Mouse (Mus musculus) myocyte (in vitro differentiated cells): ENCODE results near the gene Unc5b. TPM values are rescaled to one million over a fixed set of nuclear protein-coding genes. Genes with fewer than 3 reads are reported as not detected.

Experiments used
- H3K27me3 ChIP-seq: one replicate; pipeline ENCODE4 v1.6.1; 2011; ENCODE audit not compliant: control insufficient read depth, insufficient read depth, insufficient read length
- H3K36me3 ChIP-seq: one replicate; pipeline ENCODE4 v1.6.1; 2011; ENCODE audit not compliant: control insufficient read depth, insufficient read depth
- H3K4me2 ChIP-seq: one replicate; pipeline ENCODE4 v1.6.1; 2011; ENCODE audit warnings: low read depth, control low read depth
- H3K4me3 ChIP-seq: one replicate; pipeline ENCODE4 v1.5.1; 2011; ENCODE audit warnings: mild to moderate bottlenecking, control low read depth, moderate library complexity
- H3K79me2 ChIP-seq: one replicate; pipeline ENCODE4 v1.6.1; 2011; ENCODE audit not compliant: control insufficient read depth, insufficient read depth
- H3ac ChIP-seq: one replicate; pipeline ENCODE4 v1.6.1; 2011; ENCODE audit not compliant: control insufficient read depth, insufficient read length
- CEBPB ChIP-seq: IDR thresholded peaks from 2 replicates; pipeline ENCODE4 v1.6.1; 2011; ENCODE audit warnings: mild to moderate bottlenecking, moderate library complexity; ENCODE audit not compliant: poor library complexity, insufficient read depth, severe bottlenecking
- E2F4 ChIP-seq: IDR thresholded peaks from one replicate; pipeline ENCODE4 v1.6.1; 2011; ENCODE audit warnings: mild to moderate bottlenecking, control low read depth, moderate library complexity; ENCODE audit not compliant: insufficient read depth
- MAX ChIP-seq: IDR thresholded peaks from one replicate; pipeline ENCODE4 v1.6.1; 2011; ENCODE audit warnings: low read depth, mild to moderate bottlenecking, control low read depth
- MYOD1 ChIP-seq, 3 experiments: IDR thresholded peaks; one replicate each; pipeline ENCODE4 v1.6.1; 2011; ENCODE audit warnings: control low read depth in 2 of 3, low read depth in 2 of 3, mild to moderate bottlenecking in 2 of 3, moderate library complexity in 1 of 3; ENCODE audit not compliant: insufficient read length in 2 of 3, control insufficient read depth in 1 of 3
- MYOG ChIP-seq, 3 experiments: IDR thresholded peaks; one replicate each; pipeline ENCODE4 v1.6.1; 2011; ENCODE audit warnings: control low read depth in 2 of 3, low read depth in 2 of 3, mild to moderate bottlenecking in 2 of 3; ENCODE audit not compliant: insufficient read length in 2 of 3, control insufficient read depth in 1 of 3, insufficient read depth in 1 of 3
- POLR2A ChIP-seq: IDR thresholded peaks from one replicate; pipeline ENCODE4 v1.6.1; 2011; ENCODE audit warnings: low read depth, mild to moderate bottlenecking, control low read depth, moderate library complexity; ENCODE audit not compliant: insufficient read length
- POLR2AphosphoS2 ChIP-seq: IDR thresholded peaks from one replicate; pipeline ENCODE4 v1.6.1; 2011; ENCODE audit warnings: low read depth, control low read depth; ENCODE audit not compliant: insufficient read length
- REST ChIP-seq: IDR thresholded peaks from one replicate; pipeline ENCODE4 v1.6.1; 2011; ENCODE audit warnings: mild to moderate bottlenecking, control low read depth, moderate library complexity; ENCODE audit not compliant: insufficient read depth, insufficient read length
- SRF ChIP-seq: IDR thresholded peaks from one replicate; pipeline ENCODE4 v1.6.1; 2011; ENCODE audit warnings: low read depth; ENCODE audit not compliant: control insufficient read depth, insufficient read length
- TCF12 ChIP-seq: IDR thresholded peaks from one replicate; pipeline ENCODE4 v1.6.1; 2011; ENCODE audit warnings: mild to moderate bottlenecking, control low read depth; ENCODE audit not compliant: poor library complexity, insufficient read depth, severe bottlenecking
- TCF3 ChIP-seq: IDR thresholded peaks from one replicate; pipeline ENCODE4 v1.6.1; 2011; ENCODE audit warnings: low read depth, control low read depth; ENCODE audit not compliant: insufficient read length
- USF1 ChIP-seq: IDR thresholded peaks from one replicate; pipeline ENCODE4 v1.6.1; 2011; ENCODE audit warnings: low read depth, mild to moderate bottlenecking, control low read depth, moderate library complexity
- polyA plus RNA-seq: library from polyadenylated mRNA; unstranded; fragments of >200 nt; fragmentation: generic; extraction: Trizol; gene quantifications from one replicate; pipeline ENCODE4 v1.2.1, GENCODE M21; 2012; ENCODE audit warnings: missing spikeins

The Unc5b gene
- polyA plus RNA-seq, 1 experiment, result 91.9 TPM

GRCm38 (mm10) chr10:60741435-60741834, 89.9 kb downstream of the Unc5b start:
- H3K36me3 ChIP-seq, result no peaks in the 10 kb centered on the region
- H3K79me2 ChIP-seq, result no peaks in the 10 kb centered on the region
- H3ac ChIP-seq, result no peak overlapping the region
- no peaks in the 10 kb centered on the region for H3K27me3 ChIP-seq
- no peak overlapping the region for H3K4me3 ChIP-seq
- no peak overlapping the region for H3K4me2 ChIP-seq
- no peak for TF ChIP-seq SRF
- TF ChIP-seq TCF12, result no peak
- TF ChIP-seq POLR2A, result no peak
- no peak for TF ChIP-seq USF1
- no peak for TF ChIP-seq E2F4

- no peak overlapping the region for H3ac ChIP-seq
- H3K4me3 ChIP-seq, result no peak overlapping the region
- TF ChIP-seq E2F4, result no peak
- no peak for TF ChIP-seq POLR2AphosphoS2
- TF ChIP-seq POLR2A, result no peak
- no peak for TF ChIP-seq USF1
- no peak for TF ChIP-seq REST
- no peak for TF ChIP-seq MYOG (IDR thresholded peaks at IDR 0.05; ENCODE audit: control insufficient read depth in 1 of 3, insufficient read depth in 1 of 3, insufficient read length in 2 of 3, low read depth in 2 of 3)
- H3K36me3 ChIP-seq, result no peaks in the 10 kb centered on the region
- no peak overlapping the region for H3K4me2 ChIP-seq
- no peaks in the 10 kb centered on the region for H3K79me2 ChIP-seq
- H3K27me3 ChIP-seq, result no peaks in the 10 kb centered on the region
Observed at GRCm38 (mm10) chr10:60739619-60740363, 91.6 kb downstream of the Unc5b start.

DNA sequence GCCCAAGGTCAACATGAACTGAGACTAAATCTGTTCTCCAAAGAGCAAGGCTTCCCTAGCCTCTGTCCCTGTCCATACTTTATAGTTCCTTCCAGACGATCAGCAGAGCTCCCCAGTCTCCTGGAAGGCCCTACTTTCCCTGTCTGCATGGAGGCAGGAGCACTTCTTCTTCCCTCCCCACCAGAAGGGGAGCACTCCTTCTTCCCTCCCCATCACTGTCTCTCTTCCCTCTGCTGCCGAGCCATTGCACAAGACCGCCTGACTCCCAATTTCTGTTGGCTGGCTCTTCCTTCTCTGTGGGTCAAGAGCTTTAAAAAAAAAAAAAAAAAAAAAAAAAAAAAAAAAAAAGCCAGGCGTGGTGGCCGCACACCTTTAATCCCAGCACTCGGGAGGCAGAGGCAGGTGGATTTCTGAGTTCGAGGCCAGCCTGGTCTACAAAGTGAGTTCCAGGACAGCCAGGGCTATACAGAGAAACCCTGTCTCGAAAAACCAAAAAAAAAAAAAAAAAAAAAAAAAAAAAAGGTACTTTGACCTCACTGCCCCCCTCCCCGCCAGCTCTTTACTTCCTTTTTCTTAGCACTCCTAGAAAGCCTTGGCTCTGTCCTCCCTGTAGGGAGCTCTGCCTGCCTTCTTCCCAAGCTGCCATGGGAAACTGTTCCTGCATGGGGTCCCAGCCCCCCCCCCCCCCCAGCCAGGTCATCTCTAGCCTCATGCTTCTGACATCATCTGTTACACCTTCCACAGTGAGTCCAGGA, 93.3 kb downstream of the Unc5b start:
- Histone ChIP-seq H3K4me2 (no peak overlapping the region), H3K27me3 (no peaks in the 10 kb centered on the region), H3K36me3 (no peaks in the 10 kb centered on the region), H3K79me2 (no peaks in the 10 kb centered on the region), H3K4me3 (no peak overlapping the region), H3ac (no peak overlapping the region)
- TF ChIP-seq MYOD1 (IDR thresholded peaks at IDR 0.05; ENCODE audit: control insufficient read depth in 1 of 3, insufficient read length in 2 of 3, low read depth in 2 of 3) (no peak), CEBPB (no peak), TCF12 (no peak)

DNA sequence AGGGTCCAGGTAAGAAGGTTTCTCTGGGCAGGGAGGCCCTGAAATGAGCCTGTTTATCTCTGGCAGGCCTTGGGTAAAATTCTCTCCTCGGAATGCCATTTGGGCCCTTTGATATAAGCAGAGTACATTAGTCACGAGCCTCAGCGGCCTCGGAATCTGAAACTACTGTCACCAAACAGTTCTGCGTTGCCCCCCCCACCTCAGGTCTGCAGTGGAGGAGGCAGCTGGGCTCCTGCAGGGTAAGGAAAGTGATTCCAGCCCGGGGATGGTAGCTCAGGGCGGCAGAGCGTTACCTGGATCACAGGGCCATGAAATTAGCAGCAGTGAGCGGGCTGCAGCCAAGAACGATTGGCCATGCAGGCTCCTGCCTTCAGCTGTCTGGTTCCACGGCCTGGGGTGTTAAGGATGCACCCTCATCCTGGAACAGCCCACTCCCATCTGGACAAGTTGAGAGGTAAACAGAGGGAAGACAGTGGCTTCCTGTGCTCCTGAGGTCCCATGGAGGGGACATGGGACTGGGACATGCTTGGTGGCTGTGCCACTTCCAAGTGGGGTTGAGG, 94.1 kb downstream of the Unc5b start:
- Histone ChIP-seq H3K79me2 (no peaks in the 10 kb centered on the region), H3K4me3 (no peak overlapping the region), H3K36me3 (no peaks in the 10 kb centered on the region), H3K4me2 (no peak overlapping the region), H3K27me3 (no peaks in the 10 kb centered on the region), H3ac (no peak overlapping the region)
- TF ChIP-seq TCF12 (no peak), CEBPB (no peak), MYOD1 (IDR thresholded peaks at IDR 0.05; ENCODE audit: control insufficient read depth in 1 of 3, insufficient read length in 2 of 3, low read depth in 2 of 3) (no peak), USF1 (no peak), POLR2A (no peak), MAX (no peak), TCF3 (no peak), REST (no peak), SRF (no peak), MYOG (IDR thresholded peaks at IDR 0.05; ENCODE audit: control insufficient read depth in 1 of 3, insufficient read depth in 1 of 3, insufficient read length in 2 of 3, low read depth in 2 of 3) (no peak)

GRCm38 (mm10) chr10:60735737-60736136, 95.6 kb downstream of the Unc5b start:
- H3K79me2 ChIP-seq, result no peaks in the 10 kb centered on the region
- H3K27me3 ChIP-seq, result no peaks in the 10 kb centered on the region

More at GRCm38 (mm10) chr10:60735737-60736136, 95.6 kb downstream of the Unc5b start:
- no peak overlapping the region for H3K4me2 ChIP-seq
- no peak overlapping the region for H3ac ChIP-seq
- H3K4me3 ChIP-seq, result no peak overlapping the region
- H3K36me3 ChIP-seq, result no peaks in the 10 kb centered on the region
- no peak for TF ChIP-seq E2F4
- TF ChIP-seq MAX, result no peak
- no peak for TF ChIP-seq POLR2A
- no peak for TF ChIP-seq TCF12
- no peak for TF ChIP-seq MYOG (IDR thresholded peaks at IDR 0.05; ENCODE audit: control insufficient read depth in 1 of 3, insufficient read depth in 1 of 3, insufficient read length in 2 of 3, low read depth in 2 of 3)
- TF ChIP-seq POLR2AphosphoS2, result no peak
- TF ChIP-seq CEBPB, result no peak
- no peak for TF ChIP-seq REST
- no peak for TF ChIP-seq TCF3
- no peak for TF ChIP-seq SRF
- TF ChIP-seq USF1, result no peak
- TF ChIP-seq MYOD1 (IDR thresholded peaks at IDR 0.05; ENCODE audit: control insufficient read depth in 1 of 3, insufficient read length in 2 of 3, low read depth in 2 of 3), result no peak
